Mouse (Mus musculus) adrenal gland, adult (tissue): ENCODE data around the gene Ebf3.

ENCODE experiments used
- DNase-seq, 2 experiments: peaks; one replicate each; pipeline ENCODE4 v3.0.0; 2022 to 2023; ENCODE audit warnings: low spot score in 1 of 2; ENCODE audit not compliant: inconsistent age in 2 of 2

The Ebf3 gene

DNA sequence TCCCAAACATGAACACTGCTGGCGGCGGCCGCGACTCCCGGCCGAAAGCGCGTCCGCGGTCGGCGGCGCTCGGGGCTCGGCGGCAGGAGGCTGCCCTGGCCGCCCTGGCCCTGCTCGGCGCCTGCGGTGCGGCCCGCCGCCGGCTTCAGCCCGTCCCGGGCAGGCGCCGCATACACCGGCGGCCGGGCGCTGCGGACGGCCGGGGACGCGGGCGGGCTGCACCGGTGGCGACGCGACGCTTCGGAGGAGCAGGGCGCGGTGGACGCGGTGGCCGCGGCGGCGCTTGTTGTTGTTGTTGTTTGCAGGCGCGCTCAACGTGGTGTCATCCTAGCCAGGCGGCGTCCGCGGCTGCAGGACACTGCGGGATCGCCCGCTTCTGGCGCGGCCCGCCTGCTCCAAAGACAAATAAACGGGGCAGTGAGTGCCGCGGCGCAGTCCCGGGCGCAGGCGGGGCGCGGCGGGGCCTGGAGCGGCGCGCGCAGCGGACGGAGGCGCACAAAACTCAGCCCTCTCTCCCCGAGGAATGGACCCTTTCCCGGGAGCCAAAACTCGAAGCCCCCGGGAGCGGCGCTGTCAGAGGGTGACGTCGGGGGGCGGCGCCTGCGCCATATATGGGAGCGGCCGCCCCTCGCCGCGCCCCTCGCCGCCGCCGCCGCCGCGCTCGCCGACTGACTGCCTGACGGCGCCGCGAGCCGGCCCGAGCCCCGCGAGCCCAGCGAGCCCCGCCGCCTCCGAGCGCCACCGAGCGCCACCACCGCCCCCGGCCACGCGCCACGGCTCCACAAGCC, at the start of gene Ebf3:
Gene Ebf3, minus strand, starts transcription at position 542 of the 788 bp plus-strand sequence.
- peak; percentile 76 to 93 for DNase-seq

GRCm38 (mm10) chr7:137346860-137347259, 32.6 kb upstream of the Ebf3 start:
- DNase-seq = no peak

DNA sequence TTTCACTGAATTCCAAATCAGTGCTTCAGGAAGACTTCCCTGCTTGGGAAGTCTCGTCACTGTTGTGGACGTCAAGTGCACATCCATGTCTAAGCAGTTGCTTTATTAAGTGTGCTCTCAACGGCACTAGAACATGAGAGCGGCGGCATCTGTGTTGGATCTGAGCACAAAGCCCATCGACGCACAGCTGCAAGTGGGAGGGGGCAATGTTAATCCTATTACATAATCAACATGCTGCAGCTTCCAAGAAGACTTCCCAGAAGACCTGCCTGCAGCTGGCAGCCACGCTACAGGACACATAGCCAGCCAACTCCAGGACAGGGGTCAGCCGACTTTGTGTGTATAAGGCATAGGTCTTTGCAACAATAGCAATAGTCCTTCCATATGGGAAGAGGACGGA, 31.8 kb upstream of the Ebf3 start:
- DNase-seq = peak in 1 of 2 experiments; percentile 42

GRCm38 (mm10) chr7:137333951-137334350, 19.7 kb upstream of the Ebf3 start:
- no peak for DNase-seq

GRCm38 (mm10) chr7:137322926-137323325, 8.7 kb upstream of the Ebf3 start:
- peak in 1 of 2 experiments; percentile 21 for DNase-seq

GRCm38 (mm10) chr7:137321961-137322784, 7.9 kb upstream of the Ebf3 start:
- DNase-seq = peak in 1 of 2 experiments; percentile 30

- DNase-seq = peak; percentile 36 to 80
These were observed 7.0 kb upstream of the Ebf3 start for GRCm38 (mm10) chr7:137321141-137321813.

- no peak for DNase-seq
These were observed 6.1 kb upstream of the Ebf3 start for GRCm38 (mm10) chr7:137320320-137320719.

DNA sequence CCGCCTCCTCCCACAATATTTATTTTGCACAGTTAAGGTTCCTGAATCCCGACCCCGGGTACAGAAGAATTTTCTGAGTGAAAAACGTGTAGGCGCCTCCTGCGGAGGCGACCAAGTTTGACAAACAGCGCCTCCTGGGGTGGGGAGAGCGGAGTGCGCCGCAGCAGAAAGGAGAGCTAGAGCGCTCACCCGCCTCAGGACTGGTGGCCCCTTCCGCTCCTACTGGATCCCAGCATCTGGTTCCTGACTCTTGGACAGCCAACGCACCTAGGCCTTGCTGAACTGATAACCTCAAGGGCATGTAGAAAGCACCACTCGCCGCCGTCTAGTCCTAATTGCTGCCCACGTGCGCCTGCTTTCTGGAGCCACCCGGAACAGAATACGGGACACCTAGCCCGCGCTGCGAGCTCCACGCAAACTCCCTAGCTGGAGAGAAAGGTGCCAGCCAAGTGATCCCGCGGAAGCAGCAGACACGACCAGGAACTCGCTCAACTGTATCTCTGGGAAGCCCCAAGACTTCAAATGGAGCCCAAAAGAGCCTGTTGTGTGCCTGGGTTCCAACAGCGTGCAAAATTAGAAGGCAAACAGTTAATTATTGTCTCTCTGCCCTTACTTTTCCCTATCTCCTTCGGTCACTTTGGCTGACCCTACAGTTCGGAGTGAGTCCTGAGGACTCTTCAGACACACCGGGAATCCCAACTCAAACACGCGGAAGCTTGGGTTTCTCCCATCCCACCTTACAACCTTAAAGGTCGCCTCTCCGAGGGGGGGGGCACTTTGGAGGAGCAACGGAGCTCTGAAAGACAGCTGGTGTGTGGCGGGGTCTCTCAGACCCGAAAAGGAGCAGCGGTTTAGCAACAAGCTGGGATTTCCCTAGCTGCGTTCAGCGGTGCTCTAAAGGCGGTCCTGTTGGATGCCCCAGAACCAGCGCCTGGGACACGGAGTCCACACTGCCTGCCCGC, 5.0 kb upstream of the Ebf3 start:
- DNase-seq = peak; percentile 30 to 79

DNA sequence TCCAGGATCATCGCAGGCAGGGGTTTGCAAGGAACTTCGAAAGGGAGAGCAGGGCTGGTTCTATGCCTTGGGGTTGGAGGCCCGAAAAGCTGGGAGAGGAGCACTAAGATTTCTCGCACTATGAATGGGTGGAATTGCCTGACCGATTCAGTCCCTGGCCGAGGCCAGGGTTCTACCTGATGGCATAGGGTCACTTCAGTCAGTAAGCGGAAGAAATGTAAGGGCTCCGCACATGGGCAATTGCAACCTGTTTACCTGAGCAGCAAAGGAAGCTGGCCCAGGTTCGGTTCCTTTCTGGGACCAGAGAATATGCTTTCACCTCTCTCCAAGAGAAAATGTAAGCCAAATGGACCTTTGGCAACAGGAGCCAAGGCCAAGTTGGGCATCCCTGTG, 4.1 kb upstream of the Ebf3 start:
- no peak for DNase-seq

- DNase-seq = no peak
These were observed 3.6 kb upstream of the Ebf3 start for GRCm38 (mm10) chr7:137317659-137318382.

GRCm38 (mm10) chr7:137316926-137317658, 2.8 kb upstream of the Ebf3 start:
- DNase-seq = no peak

DNA sequence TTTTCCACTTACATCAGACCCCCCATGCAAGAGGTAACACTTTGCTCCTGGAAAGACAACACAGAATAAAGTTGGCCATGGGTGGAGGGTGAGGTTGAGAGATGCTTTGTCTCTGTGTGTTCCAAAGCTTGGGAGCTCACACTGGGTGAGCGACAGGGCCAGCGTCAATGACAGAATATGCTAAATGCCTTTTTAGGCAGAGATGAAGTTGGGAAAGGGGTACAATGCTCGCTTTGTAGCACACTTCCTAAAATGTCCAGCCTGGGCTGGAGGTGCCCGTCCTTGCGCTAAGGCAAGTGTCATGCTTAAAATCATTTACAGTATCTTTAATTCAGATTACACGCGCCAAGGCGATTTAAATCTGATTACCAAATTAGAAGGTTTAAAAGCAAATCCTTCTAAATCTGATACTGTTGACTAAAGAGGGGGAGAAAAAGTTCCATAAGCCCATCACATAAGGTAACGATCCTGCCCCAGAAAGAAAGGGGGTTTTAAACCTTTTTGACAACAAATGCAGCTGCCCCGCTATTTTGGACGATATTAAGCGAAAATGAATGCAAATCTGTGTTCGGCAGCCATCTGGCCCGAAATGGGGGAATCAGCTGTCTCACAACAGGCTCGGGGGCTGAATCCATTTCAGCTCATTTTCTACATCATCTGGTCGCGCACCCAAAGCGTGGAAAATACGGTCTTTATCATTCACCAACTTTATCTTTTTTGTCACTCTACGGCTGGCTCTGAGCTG, 2.1 kb upstream of the Ebf3 start:
- peak in 1 of 2 experiments; percentile 30 for DNase-seq

GRCm38 (mm10) chr7:137315544-137315940, 1.3 kb upstream of the Ebf3 start:
- no peak for DNase-seq

DNA sequence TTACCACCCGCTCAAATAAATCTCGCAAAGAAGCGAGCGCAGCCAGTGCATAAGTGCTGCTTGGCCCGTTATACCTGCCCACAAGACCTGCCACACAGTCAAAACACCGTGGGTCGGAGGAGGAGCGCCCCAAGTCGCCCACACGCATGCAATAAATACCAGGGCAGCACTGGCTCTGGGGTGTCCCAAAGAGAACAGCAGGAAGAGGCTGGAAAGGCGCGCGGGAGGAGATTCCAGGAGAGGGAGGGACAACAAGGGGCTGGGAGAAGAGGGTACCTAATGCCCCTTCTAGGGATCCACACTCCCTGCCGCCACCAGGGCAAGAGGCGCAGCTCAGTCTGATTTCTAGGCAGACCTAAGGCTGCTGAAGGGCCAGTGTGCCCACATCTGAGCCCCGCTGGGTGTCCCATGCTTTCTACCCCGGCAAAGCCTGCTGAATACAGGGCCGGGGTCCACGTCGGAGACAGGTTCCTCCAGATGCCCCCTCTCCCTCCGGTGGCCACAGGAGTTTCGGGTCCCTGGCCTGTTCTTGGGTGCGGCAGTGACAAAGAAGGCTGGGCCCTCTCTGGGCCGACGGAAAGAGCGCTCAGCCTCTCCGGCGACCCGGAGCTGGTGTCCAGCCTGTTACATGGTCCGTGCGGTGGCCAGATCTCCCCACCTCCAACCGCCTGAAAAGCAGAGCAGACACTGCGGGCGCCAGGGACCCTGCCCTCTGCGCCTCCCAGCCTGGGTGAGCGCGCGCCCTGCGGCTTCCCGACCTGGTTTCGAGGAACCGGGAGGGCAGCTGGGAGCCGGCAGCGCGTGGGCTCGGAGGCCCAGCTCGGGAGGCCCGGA, 682 bp upstream of the Ebf3 start:
- no peak for DNase-seq

DNA sequence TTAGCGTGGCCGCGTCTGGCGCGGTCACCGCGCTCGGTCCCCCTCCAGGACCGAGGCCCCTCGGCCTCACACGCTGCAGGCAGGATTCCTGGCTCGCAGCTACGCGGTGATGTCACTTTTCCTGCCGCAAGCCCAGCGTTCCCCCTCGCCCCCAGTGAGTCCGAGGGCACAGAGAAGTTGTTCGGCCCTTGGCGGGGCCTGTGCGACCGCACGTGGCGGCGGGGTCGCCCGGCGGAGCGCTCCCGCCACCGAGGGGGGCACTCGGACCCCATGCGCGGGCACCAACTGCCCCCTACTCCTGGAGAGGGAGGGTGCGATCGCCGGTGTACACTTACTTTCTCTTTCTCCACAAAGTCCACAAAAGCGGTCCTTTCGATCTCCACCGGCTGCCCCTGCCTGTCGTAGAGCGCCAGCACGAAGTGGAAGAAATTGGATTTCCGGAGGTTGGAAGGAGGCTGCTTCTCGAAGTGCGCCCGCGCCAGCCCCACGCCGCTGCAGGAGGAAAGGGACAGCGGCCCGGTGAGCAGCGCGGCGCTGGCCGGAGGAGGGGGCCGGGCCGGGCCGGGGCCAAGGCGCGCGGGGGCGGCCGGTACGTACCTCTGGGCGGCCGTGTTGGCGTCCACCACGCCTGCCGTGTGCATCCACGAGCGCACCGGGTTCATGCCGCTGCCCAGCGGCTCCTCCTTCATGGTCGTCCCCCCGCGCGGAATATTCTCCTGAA, 902 bp downstream of the Ebf3 start:
- peak; percentile 34 to 73 for DNase-seq

GRCm38 (mm10) chr7:137312933-137313182, 1.4 kb downstream of the Ebf3 start:
- DNase-seq = peak in 1 of 2 experiments; percentile 73
